Comparison of ENCODE assay signal across 9 mouse cellular contexts in the genomic region with DNA sequence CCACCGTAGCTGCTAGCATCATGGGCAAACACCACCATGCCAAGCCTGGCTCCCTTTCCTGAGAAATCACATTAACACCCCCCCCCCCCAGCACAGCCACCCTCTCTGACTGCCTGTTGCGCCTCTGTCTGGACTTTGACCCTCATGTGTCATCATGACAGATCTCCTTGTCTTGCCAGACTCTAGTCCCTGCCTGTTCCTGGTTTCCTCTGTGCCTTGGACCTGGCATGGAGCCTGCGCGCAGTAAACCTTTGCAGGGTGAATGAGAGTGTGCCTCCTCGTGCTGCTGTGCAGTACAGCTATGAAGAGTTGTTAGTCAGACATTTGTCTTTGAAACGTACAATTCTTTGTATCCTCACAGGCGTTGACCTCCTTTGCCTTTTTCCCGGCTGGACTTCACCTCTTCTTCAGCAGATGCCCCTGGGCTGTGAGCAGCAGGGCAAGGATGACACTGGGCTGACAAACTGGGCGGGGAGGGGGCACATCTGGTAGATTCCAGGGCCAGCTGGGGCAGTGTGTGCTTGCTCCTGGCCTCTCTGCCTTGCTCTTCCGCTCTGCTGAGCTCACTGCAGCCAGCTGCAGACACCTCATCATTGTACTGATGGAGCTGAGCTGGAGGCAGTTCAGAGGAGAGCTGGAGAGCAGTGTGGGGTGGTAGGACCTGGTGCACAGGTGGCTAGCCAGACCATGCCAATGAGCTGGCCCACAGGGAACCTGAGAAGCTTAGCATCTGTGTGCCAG.
DNase-seq lines count a peak whose midpoint lies in the region; ATAC-seq and TF ChIP-seq lines count a peak whose summit lies in the region.
"Had no signal": no experiment of that assay in that cellular context is flagged by ENCODE, and none has a peak within 500 bp of the region (broad histone marks: within the 10 kb centered on the region; RNA-seq: fewer than 3 reads in every experiment).

No protein-coding gene starts in this region.

- 34% methylated on average over 10 of the region's 10 CpGs for WGBS in liver, adult 2 months
- WGBS in liver, embryonic 12.5 days (ENCODE audit: insufficient replicate concordance): 56% methylated on average over 10 of the region's 10 CpGs
- 54% methylated on average over 10 of the region's 10 CpGs for WGBS in limb, embryonic 14.5 days

- H3K27me3 ChIP-seq in liver, adult 2 months (ENCODE audit: control insufficient read depth, insufficient read depth, low read length): no peaks in the 10 kb centered on the region
- H3K27me3 ChIP-seq in liver, embryonic 12.5 days (replicated peaks): peaks cover 71% of the 10 kb centered on the region
- H3K27me3 ChIP-seq in limb, embryonic 14.5 days (ENCODE audit: control insufficient read depth, insufficient read depth, low read length): 0 out of 2 replicates have a peak, but pooled peaks cover 2% of the 10 kb centered on the region
- H3K27me3 ChIP-seq: CH12.LX had no signal

- no peaks in the 10 kb centered on the region for H3K9me3 ChIP-seq in liver, embryonic 12.5 days (replicated peaks)
- no peaks in the 10 kb centered on the region for H3K9me3 ChIP-seq in limb, embryonic 14.5 days (ENCODE audit: control insufficient read depth, low read length)

- no peak overlapping the region for H3K27ac ChIP-seq in liver, adult 2 months (replicated peaks; ENCODE audit: insufficient read depth, low read depth, low read length)
- H3K27ac ChIP-seq in liver, embryonic 12.5 days: no peak overlapping the region
- no peak overlapping the region for H3K27ac ChIP-seq in limb, embryonic 14.5 days (replicated peaks; ENCODE audit: low read depth, low read length)

- peak; percentile 67 for DNase-seq in liver, adult 2 months (ENCODE audit: extremely low read depth, low read depth, low spot score)
- DNase-seq in adrenal gland, postnatal 14 days: peak; percentile 55
- peak; percentile 61 for DNase-seq in kidney, adult 11 months
- no peak for DNase-seq in limb, embryonic 14.5 days (ENCODE audit: low spot score)
- DNase-seq in T-cell, adult 2 months (ENCODE audit: low spot score): no peak
- DNase-seq in thymus, postnatal 25 days: no peak
- DNase-seq in frontal cortex, postnatal 10 days (ENCODE audit: low spot score in 2 of 2): no peak

- TF ChIP-seq POLR2A in liver, adult 2 months (IDR thresholded peaks at IDR 0.05; ENCODE audit: extremely low read depth, insufficient read depth, low read length): no peak
- TF ChIP-seq POLR2A in limb, embryonic 14.5 days (IDR thresholded peaks at IDR 0.05; ENCODE audit: borderline replicate concordance, extremely low read depth, insufficient read depth, insufficient read length): no peak

- no peak for TF ChIP-seq CTCF in liver, adult 2 months (IDR thresholded peaks at IDR 0.05; ENCODE audit: low read depth, low read length)

- no peaks in the 10 kb centered on the region for H3K36me3 ChIP-seq in liver, adult 2 months (ENCODE audit: control insufficient read depth, insufficient read depth, low read length)
- no peaks in the 10 kb centered on the region for H3K36me3 ChIP-seq in liver, embryonic 12.5 days
- no peaks in the 10 kb centered on the region for H3K36me3 ChIP-seq in limb, embryonic 14.5 days (ENCODE audit: control insufficient read depth, insufficient read depth, low read length)

- H3K9ac ChIP-seq in liver, adult 2 months (ENCODE audit: low read depth, low read length): no peak overlapping the region
- no peak overlapping the region for H3K9ac ChIP-seq in liver, embryonic 12.5 days
- H3K9ac ChIP-seq in limb, embryonic 14.5 days (ENCODE audit: low read depth, low read length, severe bottlenecking): no peak overlapping the region

- peaks cover 2% of the 10 kb centered on the region for H3K4me1 ChIP-seq in liver, adult 2 months (ENCODE audit: control insufficient read depth, insufficient read depth, low read length)
- H3K4me1 ChIP-seq in liver, embryonic 12.5 days: no peaks in the 10 kb centered on the region
- no peaks in the 10 kb centered on the region for H3K4me1 ChIP-seq in limb, embryonic 14.5 days (ENCODE audit: control insufficient read depth, insufficient read depth, low read length)

- no peak overlapping the region for H3K4me2 ChIP-seq in liver, embryonic 12.5 days
- no peak overlapping the region for H3K4me2 ChIP-seq in limb, embryonic 14.5 days (replicated peaks; ENCODE audit: low read depth, low read length, severe bottlenecking)

- H3K4me3 ChIP-seq in liver, adult 2 months (ENCODE audit: insufficient read depth, low read depth, low read length): no peak overlapping the region
- no peak overlapping the region for H3K4me3 ChIP-seq in liver, embryonic 12.5 days
- no peak overlapping the region for H3K4me3 ChIP-seq in limb, embryonic 14.5 days (replicated peaks; ENCODE audit: low read length)

- H3K79me2 ChIP-seq in liver, adult 2 months (ENCODE audit: control insufficient read depth, insufficient read depth, low read length): no peaks in the 10 kb centered on the region

- ATAC-seq in liver, embryonic 12.5 days: no peak
- peak; percentile 44; the same call in 1 of the 2 replicates for ATAC-seq in limb, embryonic 14.5 days (ENCODE audit: low FRiP score, low read depth)

Comparison
In these comparisons a context has a peak if more than half of its experiments do, and no peak if none do; other contexts are left out.
1. DNase-seq: peak in liver, adult 2 months (single experiment), adrenal gland, postnatal 14 days (single experiment) and kidney, adult 11 months (single experiment); none in limb, embryonic 14.5 days (single experiment), T-cell, adult 2 months (single experiment), thymus, postnatal 25 days (single experiment) and frontal cortex, postnatal 10 days (0 of 2).